Mouse (Mus musculus): ENCODE results near the gene Gm49322.

DNA sequence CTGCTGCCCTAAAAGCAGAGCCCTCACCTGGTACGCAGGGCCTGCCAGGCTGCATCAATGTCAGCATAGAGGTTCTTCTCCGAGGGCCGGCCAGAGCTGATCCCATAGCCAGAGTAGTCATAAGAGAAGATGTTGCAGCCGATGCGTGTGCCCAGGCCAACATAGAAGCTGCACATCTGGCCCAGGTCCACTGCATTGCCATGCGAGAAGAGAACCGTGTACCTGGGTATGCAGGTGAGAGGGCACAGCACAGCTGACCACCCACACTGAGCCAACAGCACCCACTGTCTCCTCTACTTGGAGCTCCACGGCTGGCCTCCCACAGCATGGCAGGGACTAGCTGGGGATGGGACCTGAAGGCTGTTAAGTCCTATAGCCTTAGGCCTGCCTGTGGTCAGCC, 20.2 kb upstream of the Gm49322 start:
- TF ChIP-seq POLR2A (IDR thresholded peaks at IDR 0.05; ENCODE audit: insufficient read depth, low read depth, low read length) (no peak), CTCF (IDR thresholded peaks at IDR 0.05) (no peak), EP300 (IDR thresholded peaks at IDR 0.05; ENCODE audit: insufficient read depth, low read depth, low read length) (no peak)
